Mouse (Mus musculus) urinary bladder, postnatal 4 days (tissue): ENCODE measurements around the gene Retn.

Experiments used
- DNase-seq, 2 experiments: peaks; one replicate each; pipeline ENCODE4 v3.0.0; 2021 to 2022; ENCODE audit warnings: low spot score in 2 of 2

Gene Retn

GRCm38 (mm10) chr8:3660889-3661288 is 5.3 kb downstream of the Retn start:
- DNase-seq, result no peak

- no peak for DNase-seq
Observed at GRCm38 (mm10) chr8:3664405-3664804, 8.8 kb downstream of the Retn start.

GRCm38 (mm10) chr8:3665507-3665906 is 9.9 kb downstream of the Retn start, which contains the start of gene Mcemp1:
Mcemp1 (plus strand) TSS chr8:3665754.
- no peak for DNase-seq

- no peak for DNase-seq
Observed at GRCm38 (mm10) chr8:3670388-3670787, 14.8 kb downstream of the Retn start.

GRCm38 (mm10) chr8:3671980-3672491 is 16.5 kb downstream of the Retn start, which contains the start of gene Fcor:
Fcor (minus strand) TSS chr8:3672362.
- peak; percentile 65 to 85 for DNase-seq

GRCm38 (mm10) chr8:3674671-3675070 is 19.1 kb downstream of the Retn start:
- no peak for DNase-seq

GRCm38 (mm10) chr8:3676131-3676992 is 20.8 kb downstream of the Retn start, which contains the start of gene Trappc5:
Trappc5 (plus strand) TSS chr8:3676299.
- DNase-seq, result peak; percentile 91

- no peak for DNase-seq
Observed at GRCm38 (mm10) chr8:3676993-3677579, 21.5 kb downstream of the Retn start.

GRCm38 (mm10) chr8:3678831-3679230 is 23.3 kb downstream of the Retn start:
- DNase-seq, result no peak

- DNase-seq, result no peak
Observed at GRCm38 (mm10) chr8:3679236-3679635, 23.7 kb downstream of the Retn start.

GRCm38 (mm10) chr8:3679656-3680055 is 24.1 kb downstream of the Retn start:
- DNase-seq, result no peak

- DNase-seq, result no peak
Observed at GRCm38 (mm10) chr8:3682435-3682834, 26.9 kb downstream of the Retn start.

- DNase-seq, result no peak
Observed at GRCm38 (mm10) chr8:3683408-3684176, 28.0 kb downstream of the Retn start.

GRCm38 (mm10) chr8:3684530-3684929 is 29.0 kb downstream of the Retn start:
- no peak for DNase-seq

GRCm38 (mm10) chr8:3685422-3685821 is 29.9 kb downstream of the Retn start:
- DNase-seq, result no peak

GRCm38 (mm10) chr8:3687537-3687936 is 32.0 kb downstream of the Retn start:
- no peak for DNase-seq

- no peak for DNase-seq
Observed at GRCm38 (mm10) chr8:3690774-3691173, 35.2 kb downstream of the Retn start.

- DNase-seq, result no peak
Observed at GRCm38 (mm10) chr8:3694121-3694520, 38.6 kb downstream of the Retn start, which contains the start of gene Fcer2a. Fcer2a (minus strand) TSS chr8:3694175.

GRCm38 (mm10) chr8:3701491-3701890 is 45.9 kb downstream of the Retn start:
- DNase-seq, result no peak

GRCm38 (mm10) chr8:3705711-3706110 is 50.1 kb downstream of the Retn start:
- no peak for DNase-seq

- DNase-seq, result no peak
Observed at GRCm38 (mm10) chr8:3707611-3708010, 52.0 kb downstream of the Retn start.
